8 mouse cellular contexts compared by ENCODE assay signal in genomic region chr9:92541977-92542561, GRCm38 (mm10). TPM values are rescaled to one million over a fixed set of nuclear protein-coding genes. Genes with fewer than 3 reads are reported as not detected.
DNase-seq lines count a peak whose midpoint lies in the region; ATAC-seq and TF ChIP-seq lines count a peak whose summit lies in the region.

Gene Plod2 (plus strand): TSS chr9:92542223.

- H3K9ac ChIP-seq in hindbrain, embryonic 15.5 days = peak within 1 kb of the TSS; percentile 69

- DNase-seq in adrenal gland, adult (ENCODE audit: inconsistent age in 2 of 2, low spot score in 1 of 2) = peak; percentile 89 to 96
- DNase-seq in cerebellum, postnatal 4 days (ENCODE audit: low spot score in 2 of 2) = peak; percentile 47 to 71
- DNase-seq in gastrocnemius, adult 2 months = peak; percentile 84
- peak; percentile 78 for DNase-seq in left cerebral cortex, postnatal 4 days
- DNase-seq in mesoderm, embryonic 11.5 days (ENCODE audit: low read depth, low spot score) = peak; percentile 88
- peak; percentile 46 for DNase-seq in right cerebral cortex, postnatal 25 days
- DNase-seq in yolk sac, embryonic 10.5 days (ENCODE audit: low spot score) = peak; percentile 84

- H3K4me2 ChIP-seq in hindbrain, embryonic 15.5 days = peak within 1 kb of the TSS; percentile 91

- ATAC-seq in hindbrain, embryonic 15.5 days (ENCODE audit: low FRiP score, low read depth) = peak; percentile 93

- under 1% methylated on average over 60 of the region's 67 CpGs for WGBS in hindbrain, embryonic 15.5 days

- H3K36me3 ChIP-seq in hindbrain, embryonic 15.5 days = no peaks in the 10 kb centered on the region

- TF ChIP-seq CTCF in gastrocnemius, adult 2 months (IDR thresholded peaks at IDR 0.05) = no peak

- peak within 1 kb of the TSS; percentile 86 for H3K27ac ChIP-seq in gastrocnemius, adult 2 months
- peak within 1 kb of the TSS; percentile 71 for H3K27ac ChIP-seq in hindbrain, embryonic 15.5 days (replicated peaks)

- peak within 1 kb of the TSS; percentile 89 for H3K4me3 ChIP-seq in gastrocnemius, adult 2 months
- peak within 1 kb of the TSS; percentile 75 for H3K4me3 ChIP-seq in hindbrain, embryonic 15.5 days

- H3K27me3 ChIP-seq in hindbrain, embryonic 15.5 days = no peaks in the 10 kb centered on the region

- H3K9me3 ChIP-seq in hindbrain, embryonic 15.5 days = no peaks in the 10 kb centered on the region

- intact Hi-C loops in gastrocnemius, adult 2 months (cut with DNase I) = loop anchor here (5.0 kb wide), 1 partner anchor 55 kb away; no protein-coding TSS in a partner anchor
- intact Hi-C loops in left cerebral cortex, postnatal 4 days (cut with DNase I) = no loop called here

- H3K4me1 ChIP-seq in hindbrain, embryonic 15.5 days (replicated peaks) = peaks cover 7% of the 10 kb centered on the region

RNA-seq across cellular contexts. Expression of gene Plod2, which starts in this region (rescaled TPM):
- 1 to 10 TPM; 1.8 to 6.6 TPM for total RNA-seq in gastrocnemius, adult 2 months (2021)
- 12.0 and 13.8 TPM in 2 replicates for polyA plus RNA-seq in hindbrain, embryonic 15.5 days (2015; fragmentation: Nextera tagmentation; extraction: Ambion mirVana)
- total RNA-seq in left cerebral cortex, postnatal 4 days (2021) = 10 to 100 TPM; 11.9 to 12.6 TPM

Comparison
In these comparisons a context has a peak if more than half of its experiments do, and no peak if none do; other contexts are left out.
1. Peak in every context shown above with its lines: DNase-seq, ATAC-seq, H3K4me3 ChIP-seq and H3K27ac ChIP-seq.